Mouse (Mus musculus) liver, postnatal 0 days (tissue): Measurements from ENCODE around the gene Calm1.

Experiments used
- CTCF ChIP-seq: sonication (generic); IDR thresholded peaks from 2 replicates; pipeline ENCODE4 v1.5.1; 2016; ENCODE audit warnings: antibody characterized with exemption, low read depth
- EP300 ChIP-seq: IDR thresholded peaks from 2 replicates; pipeline ENCODE4 v1.6.1; 2016; ENCODE audit warnings: antibody characterized with exemption, low read depth, mild to moderate bottlenecking

DNA sequence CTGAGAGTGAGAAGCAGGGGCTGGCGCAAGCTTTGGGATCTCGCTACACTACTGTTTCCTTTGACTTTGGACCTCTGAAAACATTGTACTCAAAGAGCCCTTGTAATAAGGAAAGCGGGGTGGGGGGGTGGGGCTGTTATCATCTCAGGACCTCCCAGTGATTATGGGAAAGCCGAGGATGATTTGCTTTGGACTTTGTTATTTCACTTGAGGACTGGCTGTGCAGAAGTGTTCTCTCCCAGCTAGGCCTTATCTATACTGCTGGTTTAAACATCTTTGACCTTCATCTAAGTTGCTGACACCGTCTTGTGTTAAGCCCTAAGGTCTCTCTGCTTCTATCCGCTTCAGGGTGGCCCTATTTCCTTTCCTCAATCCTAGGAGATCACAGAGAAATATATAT is 8.4 kb upstream of the Calm1 start:
- TF ChIP-seq CTCF: no peak
- TF ChIP-seq EP300: no peak
